Mouse (Mus musculus): ENCODE results near the gene Fzd1. TPM values are rescaled to one million over a fixed set of nuclear protein-coding genes. Genes with fewer than 3 reads are reported as not detected.
A peak's percentile ranks its signal among the peaks of the same experiment; 100 is the strongest.

Gene Fzd1
- 10 to 100 TPM in 1 of 2 experiments, 1 to 10 TPM in 1; 8.4 to 10.0 TPM for total RNA-seq (2021)
- polyA plus RNA-seq (2012; rRNA removed) = 7.7 and 8.4 TPM in 2 replicates
- long read RNA-seq, full-length matches to known transcripts = 12 of 12 reads
- long read RNA-seq, partial matches to known transcripts = 0 of 12 reads
- long read RNA-seq, other reads (novel, unspliced or antisense) = 0 of 12 reads

DNA sequence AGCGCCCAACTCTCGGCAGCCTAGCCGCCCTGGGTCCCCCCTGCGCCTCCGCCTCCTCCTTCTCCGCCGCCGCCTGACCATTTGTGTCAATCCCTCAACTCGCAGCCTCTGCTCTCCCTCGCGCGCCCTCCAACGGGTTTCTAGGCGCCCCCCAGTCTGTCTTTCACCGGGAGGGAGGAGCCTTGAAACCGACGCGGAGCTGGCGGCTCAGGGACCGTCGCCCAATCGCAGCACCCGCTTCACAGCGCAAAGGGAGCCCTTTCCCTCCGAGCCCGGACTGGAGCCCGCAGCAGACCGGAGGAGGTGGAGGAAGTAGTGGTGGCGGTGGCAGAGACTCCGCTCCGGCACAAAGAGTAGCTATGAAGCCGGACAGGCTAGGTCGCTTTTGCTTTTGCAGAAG lies at the start of gene Fzd1:
Gene Fzd1 (minus strand): TSS at position 134 of the 400 bp plus-strand sequence.
- TF ChIP-seq EP300 (IDR thresholded peaks at IDR 0.05; ENCODE audit: insufficient read depth, low read depth, low read length) (no peak), POLR2A (IDR thresholded peaks at IDR 0.05; ENCODE audit: insufficient read depth, low read depth, low read length) (peak; percentile 82), CTCF (IDR thresholded peaks at IDR 0.05) (peak; percentile 10; the same call in 1 of the 2 replicates)
- no peaks in the 10 kb centered on the region for H3K4me1 ChIP-seq (ENCODE audit: control insufficient read depth, insufficient read depth, low read length)
- WGBS = under 1% methylated on average over 32 of the region's 33 CpGs
- DNase-seq = peak; percentile 92 to 94
- H3K4me3 ChIP-seq = peak within 1 kb of the TSS; percentile 83
- intact Hi-C loops (cut with DNase I) = loop anchor here (10.0 kb wide), 2 partner anchors 157 to 743 kb away; no protein-coding TSS in a partner anchor
- H3K27me3 ChIP-seq (ENCODE audit: control insufficient read depth, insufficient read depth, low read length) = no peaks in the 10 kb centered on the region
- peak within 1 kb of the TSS; percentile 82 for H3K9ac ChIP-seq (ENCODE audit: low read depth, low read length)
- no peaks in the 10 kb centered on the region for H3K79me2 ChIP-seq (replicated peaks; ENCODE audit: control insufficient read depth, insufficient read depth, low read length)
- H3K27ac ChIP-seq = peak within 1 kb of the TSS; percentile 88
- no peaks in the 10 kb centered on the region for H3K36me3 ChIP-seq (ENCODE audit: control insufficient read depth, insufficient read depth, low read length)

DNA sequence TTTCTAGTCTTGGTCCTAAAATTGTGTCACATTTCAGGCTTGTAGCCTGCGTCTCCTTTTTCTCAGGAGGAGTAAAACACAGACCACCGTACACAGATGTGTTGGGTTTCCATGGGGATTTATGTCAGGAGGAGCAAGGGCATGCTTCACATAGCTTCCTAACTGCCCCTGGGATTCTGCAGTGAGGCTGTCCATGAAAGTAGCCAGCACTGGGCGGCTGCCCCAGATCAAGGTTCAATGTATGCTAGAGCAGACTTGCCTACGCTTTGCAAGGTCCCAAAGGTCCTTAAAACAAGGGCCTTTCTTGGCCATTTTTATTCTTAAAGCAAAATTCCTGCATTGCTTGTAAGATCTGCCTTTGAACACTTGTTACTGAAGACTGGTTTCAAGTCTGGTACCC lies 47.4 kb upstream of the Fzd1 start:
- no peak overlapping the region for H3K4me3 ChIP-seq
- H3K27ac ChIP-seq = no peak overlapping the region
- H3K27me3 ChIP-seq (ENCODE audit: control insufficient read depth, insufficient read depth, low read length) = no peaks in the 10 kb centered on the region
- H3K36me3 ChIP-seq (ENCODE audit: control insufficient read depth, insufficient read depth, low read length) = no peaks in the 10 kb centered on the region
- TF ChIP-seq POLR2A (IDR thresholded peaks at IDR 0.05; ENCODE audit: insufficient read depth, low read depth, low read length) = no peak
- TF ChIP-seq CTCF (IDR thresholded peaks at IDR 0.05) = no peak
- TF ChIP-seq EP300 (IDR thresholded peaks at IDR 0.05; ENCODE audit: insufficient read depth, low read depth, low read length) = no peak
- 85% methylated on average over 4 of the region's 4 CpGs for WGBS
- no peaks in the 10 kb centered on the region for H3K79me2 ChIP-seq (replicated peaks; ENCODE audit: control insufficient read depth, insufficient read depth, low read length)
- DNase-seq = no peak
- H3K9ac ChIP-seq (ENCODE audit: low read depth, low read length) = no peak overlapping the region
- intact Hi-C loops (cut with DNase I) = no loop called here
- no peaks in the 10 kb centered on the region for H3K4me1 ChIP-seq (ENCODE audit: control insufficient read depth, insufficient read depth, low read length)

DNA sequence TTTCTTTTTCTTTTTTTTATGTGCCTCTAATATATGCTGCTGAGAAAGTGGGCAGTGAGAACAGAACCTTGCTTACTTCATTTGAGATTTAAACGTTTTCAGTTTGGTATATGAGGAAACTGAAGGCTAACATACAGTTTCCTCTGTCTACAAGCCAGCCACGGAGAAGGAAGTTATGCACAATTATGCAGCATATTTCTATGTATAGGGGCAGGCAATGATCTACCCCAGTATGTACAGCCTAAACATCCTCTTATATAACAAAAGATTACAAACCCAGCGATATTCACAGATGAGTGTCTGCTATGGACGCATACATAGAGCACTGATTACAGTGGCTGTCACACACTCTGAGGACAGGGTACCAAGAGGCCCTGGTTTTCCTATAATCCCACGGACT lies 45.9 kb upstream of the Fzd1 start:
- Histone ChIP-seq H3K4me3 (no peak overlapping the region), H3K9ac (ENCODE audit: low read depth, low read length) (no peak overlapping the region), H3K79me2 (replicated peaks; ENCODE audit: control insufficient read depth, insufficient read depth, low read length) (no peaks in the 10 kb centered on the region), H3K4me1 (ENCODE audit: control insufficient read depth, insufficient read depth, low read length) (no peaks in the 10 kb centered on the region), H3K36me3 (ENCODE audit: control insufficient read depth, insufficient read depth, low read length) (no peaks in the 10 kb centered on the region), H3K27me3 (ENCODE audit: control insufficient read depth, insufficient read depth, low read length) (no peaks in the 10 kb centered on the region), H3K27ac (no peak overlapping the region)
- DNase-seq = no peak
- 59% methylated on average over 5 of the region's 5 CpGs for WGBS
- intact Hi-C loops (cut with DNase I) = no loop called here
- TF ChIP-seq EP300 (IDR thresholded peaks at IDR 0.05; ENCODE audit: insufficient read depth, low read depth, low read length) = no peak
- no peak for TF ChIP-seq CTCF (IDR thresholded peaks at IDR 0.05)
- no peak for TF ChIP-seq POLR2A (IDR thresholded peaks at IDR 0.05; ENCODE audit: insufficient read depth, low read depth, low read length)

DNA sequence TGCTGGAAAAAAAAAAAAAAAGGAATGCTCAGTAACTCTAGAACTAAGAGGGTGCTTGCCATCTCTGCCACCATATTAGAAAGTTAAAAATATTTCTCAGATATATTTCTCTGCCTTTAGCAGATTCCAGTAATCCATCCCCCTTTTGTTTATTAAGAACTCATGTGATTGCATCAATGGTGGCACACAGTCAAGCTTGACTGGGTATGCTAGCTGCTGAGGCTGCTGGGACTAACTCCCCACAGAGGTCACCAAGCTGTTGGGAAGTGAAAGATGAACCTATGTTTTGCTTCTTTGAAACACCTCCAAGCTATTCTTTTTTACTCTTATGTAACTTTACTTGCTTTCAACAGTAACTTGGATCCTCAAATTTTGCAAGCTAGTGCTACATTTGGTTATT lies 44.1 kb upstream of the Fzd1 start:
- intact Hi-C loops (cut with DNase I) = no loop called here
- Histone ChIP-seq H3K4me3 (no peak overlapping the region), H3K27ac (no peak overlapping the region), H3K9ac (ENCODE audit: low read depth, low read length) (no peak overlapping the region), H3K27me3 (ENCODE audit: control insufficient read depth, insufficient read depth, low read length) (no peaks in the 10 kb centered on the region), H3K36me3 (ENCODE audit: control insufficient read depth, insufficient read depth, low read length) (no peaks in the 10 kb centered on the region), H3K79me2 (replicated peaks; ENCODE audit: control insufficient read depth, insufficient read depth, low read length) (no peaks in the 10 kb centered on the region), H3K4me1 (ENCODE audit: control insufficient read depth, insufficient read depth, low read length) (no peaks in the 10 kb centered on the region)
- TF ChIP-seq POLR2A (IDR thresholded peaks at IDR 0.05; ENCODE audit: insufficient read depth, low read depth, low read length) (no peak), EP300 (IDR thresholded peaks at IDR 0.05; ENCODE audit: insufficient read depth, low read depth, low read length) (no peak), CTCF (IDR thresholded peaks at IDR 0.05) (no peak)
- DNase-seq = no peak

DNA sequence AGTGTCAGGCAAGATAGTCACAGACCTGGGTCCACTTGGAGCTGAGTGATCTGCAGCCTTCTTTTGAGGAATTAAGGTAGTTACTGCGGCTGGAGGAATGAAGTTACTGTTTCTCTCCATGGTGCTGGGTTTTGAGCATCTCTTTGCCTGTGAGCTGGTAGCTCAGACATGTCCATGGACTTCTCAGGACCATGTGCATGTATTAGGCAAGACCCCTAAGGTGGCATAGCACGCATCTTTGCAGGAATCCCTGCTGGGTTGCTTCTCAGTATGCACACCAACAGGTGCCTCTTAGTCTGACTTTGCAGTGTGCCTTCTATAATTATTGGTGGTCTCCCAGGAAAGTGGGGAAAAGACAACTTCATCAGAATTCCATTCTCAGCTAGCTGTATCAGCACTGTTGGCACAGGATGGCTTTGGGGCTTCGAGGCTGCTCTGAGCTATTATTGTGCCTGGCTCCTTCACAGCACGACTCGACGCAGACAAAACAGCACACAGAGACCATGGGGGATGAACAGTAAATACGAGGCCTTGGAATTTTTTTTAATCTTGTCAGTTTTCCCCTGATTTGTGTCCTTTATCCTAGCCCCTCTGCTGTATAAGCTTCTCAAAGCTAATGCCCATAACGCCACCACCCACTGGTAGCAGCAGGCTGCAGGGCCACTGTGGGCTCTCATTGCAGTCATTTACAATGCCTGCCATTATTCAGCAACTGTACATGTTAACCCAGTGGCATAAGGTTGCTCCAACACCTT lies 43.4 kb upstream of the Fzd1 start:
- Histone ChIP-seq H3K4me1 (ENCODE audit: control insufficient read depth, insufficient read depth, low read length) (no peaks in the 10 kb centered on the region), H3K9ac (ENCODE audit: low read depth, low read length) (no peak overlapping the region), H3K36me3 (ENCODE audit: control insufficient read depth, insufficient read depth, low read length) (no peaks in the 10 kb centered on the region), H3K27ac (no peak overlapping the region), H3K4me3 (no peak overlapping the region), H3K79me2 (replicated peaks; ENCODE audit: control insufficient read depth, insufficient read depth, low read length) (no peaks in the 10 kb centered on the region), H3K27me3 (ENCODE audit: control insufficient read depth, insufficient read depth, low read length) (no peaks in the 10 kb centered on the region)
- WGBS = 78% methylated on average over 8 of the region's 8 CpGs
- intact Hi-C loops (cut with DNase I) = no loop called here
- DNase-seq = no peak
- TF ChIP-seq EP300 (IDR thresholded peaks at IDR 0.05; ENCODE audit: insufficient read depth, low read depth, low read length) (no peak), POLR2A (IDR thresholded peaks at IDR 0.05; ENCODE audit: insufficient read depth, low read depth, low read length) (no peak), CTCF (IDR thresholded peaks at IDR 0.05) (no peak)

DNA sequence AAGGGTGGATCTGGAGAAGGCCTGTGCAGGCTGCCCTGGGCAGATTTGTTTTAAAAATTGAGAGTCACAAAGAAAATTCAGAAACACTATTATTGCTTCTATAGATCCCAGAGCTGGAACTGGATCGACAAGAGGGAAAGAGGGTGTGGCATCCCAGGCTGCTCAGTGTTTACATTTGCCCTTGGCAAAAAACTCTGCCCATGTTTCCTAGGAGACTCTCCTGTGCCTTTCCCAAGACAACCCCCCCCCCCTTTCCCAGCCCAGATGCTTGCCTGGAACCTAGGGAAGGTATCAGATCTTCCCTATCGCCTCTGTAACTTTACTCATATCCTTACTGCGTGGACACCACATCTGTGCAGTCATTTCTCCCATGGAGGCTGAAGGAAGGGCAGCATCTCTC lies 33.4 kb upstream of the Fzd1 start:
- H3K27me3 ChIP-seq (ENCODE audit: control insufficient read depth, insufficient read depth, low read length) = no peaks in the 10 kb centered on the region
- no peaks in the 10 kb centered on the region for H3K4me1 ChIP-seq (ENCODE audit: control insufficient read depth, insufficient read depth, low read length)
- H3K79me2 ChIP-seq (replicated peaks; ENCODE audit: control insufficient read depth, insufficient read depth, low read length) = no peaks in the 10 kb centered on the region
- H3K27ac ChIP-seq = no peak overlapping the region
- no peak overlapping the region for H3K9ac ChIP-seq (ENCODE audit: low read depth, low read length)
- no peak overlapping the region for H3K4me3 ChIP-seq
- TF ChIP-seq EP300 (IDR thresholded peaks at IDR 0.05; ENCODE audit: insufficient read depth, low read depth, low read length) (no peak), POLR2A (IDR thresholded peaks at IDR 0.05; ENCODE audit: insufficient read depth, low read depth, low read length) (no peak), CTCF (IDR thresholded peaks at IDR 0.05) (no peak)
- WGBS = 70% methylated on average over 3 of the region's 3 CpGs
- DNase-seq = no peak
- intact Hi-C loops (cut with DNase I) = no loop called here
- H3K36me3 ChIP-seq (ENCODE audit: control insufficient read depth, insufficient read depth, low read length) = no peaks in the 10 kb centered on the region

Measured in heart, adult 2 months (tissue).